Mouse (Mus musculus): ENCODE results near the gene Hps5.
A peak's percentile ranks its signal among the peaks of the same experiment; 100 is the strongest.
"Not testable (repeated sequence)": the region's sequence is repeated elsewhere in the genome, so short reads cannot be mapped to it uniquely, and the experiment has no call there.

Hps5 gene

DNA sequence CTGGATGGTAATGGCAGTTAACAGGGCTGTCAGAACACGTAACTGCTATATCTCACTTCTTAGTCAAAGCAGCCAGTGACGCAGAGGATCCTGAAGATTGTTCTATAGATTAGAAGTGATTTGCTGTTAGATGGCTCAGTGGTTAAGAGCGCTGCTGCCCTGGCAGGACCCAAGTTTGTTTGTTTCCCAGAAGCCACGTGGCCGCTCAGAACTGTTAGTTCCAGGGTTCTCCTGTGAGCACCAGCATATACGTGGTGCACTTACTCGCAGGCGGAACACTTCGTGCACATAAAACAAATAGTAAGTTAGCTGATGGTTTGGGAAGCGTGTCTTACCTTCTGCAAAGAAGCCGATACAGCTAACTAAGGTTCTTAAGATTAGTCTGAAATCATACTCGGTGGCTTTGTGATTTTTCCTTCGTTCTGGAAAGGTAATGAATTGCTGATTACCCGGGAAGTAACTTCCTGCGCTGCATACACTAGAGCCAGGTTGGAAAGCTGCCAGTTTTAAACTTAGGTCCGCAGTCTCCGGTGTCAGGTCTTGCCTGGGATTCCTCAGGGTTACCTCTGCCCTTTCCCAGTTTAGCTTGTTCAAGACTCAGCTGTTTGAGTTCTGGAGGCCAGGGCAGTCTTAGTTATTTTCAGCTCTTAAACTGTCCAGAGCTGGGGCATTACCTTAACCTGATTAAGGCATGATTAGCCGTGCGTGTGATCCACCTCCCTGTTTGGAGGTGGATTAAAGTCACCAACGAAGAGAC is 31.4 kb upstream of the Hps5 start:
- no peak for DNase-seq

DNA sequence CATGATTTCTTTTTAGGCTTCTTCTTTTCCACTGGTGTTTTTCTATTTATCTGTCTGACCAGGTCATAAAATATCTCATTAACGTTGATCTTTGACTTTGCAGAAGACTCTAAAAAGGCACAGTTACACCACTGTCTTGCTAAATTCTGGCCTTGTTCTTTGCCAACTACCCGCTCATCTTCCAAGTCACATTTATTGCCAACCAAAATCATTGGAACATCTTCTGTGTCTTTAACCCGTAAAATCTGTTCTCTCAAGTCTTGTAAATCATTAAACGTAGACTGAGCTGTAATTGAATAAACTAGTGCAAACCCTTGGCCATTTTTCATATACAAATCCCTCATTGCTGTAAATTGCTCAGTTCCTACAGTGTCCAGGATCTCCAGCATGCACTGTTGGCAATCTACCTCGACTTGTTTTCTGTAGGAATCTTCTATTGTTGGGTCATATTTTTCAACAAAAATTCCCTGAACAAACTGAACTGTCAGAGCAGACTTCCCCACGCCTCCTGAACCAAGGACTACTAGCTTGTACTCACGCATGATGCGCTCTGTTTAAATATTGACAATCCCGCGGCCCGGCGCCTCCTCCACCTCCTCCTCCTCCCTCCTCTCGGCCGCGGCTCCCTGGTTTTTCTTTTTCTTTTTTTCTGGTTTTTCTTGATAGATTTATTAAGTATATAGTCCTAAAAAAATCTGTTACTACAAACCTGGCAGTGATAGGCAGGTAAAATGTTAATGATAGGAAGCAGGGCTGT is 25.2 kb upstream of the Hps5 start:
- DNase-seq, result not testable (repeated sequence)

DNA sequence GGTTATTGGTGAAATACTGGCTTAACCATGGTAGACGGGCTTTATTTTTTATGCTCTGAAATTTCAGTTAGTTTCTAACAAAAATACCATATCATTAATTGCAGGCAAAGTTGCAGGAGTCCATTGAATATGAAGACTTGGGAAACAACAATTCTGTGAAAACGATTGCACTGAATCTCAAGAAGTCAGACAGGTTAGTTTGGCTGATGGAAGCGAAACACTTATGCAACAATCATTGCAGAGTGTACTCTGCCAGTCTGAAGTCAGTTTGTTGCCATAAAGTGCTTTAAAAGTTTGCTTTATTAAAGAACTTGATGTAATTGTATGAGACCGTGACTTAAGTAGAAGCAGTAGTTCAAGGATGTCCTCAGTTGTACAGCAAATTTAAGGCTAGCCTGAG is 18.1 kb upstream of the Hps5 start:
- DNase-seq, result no peak

DNA sequence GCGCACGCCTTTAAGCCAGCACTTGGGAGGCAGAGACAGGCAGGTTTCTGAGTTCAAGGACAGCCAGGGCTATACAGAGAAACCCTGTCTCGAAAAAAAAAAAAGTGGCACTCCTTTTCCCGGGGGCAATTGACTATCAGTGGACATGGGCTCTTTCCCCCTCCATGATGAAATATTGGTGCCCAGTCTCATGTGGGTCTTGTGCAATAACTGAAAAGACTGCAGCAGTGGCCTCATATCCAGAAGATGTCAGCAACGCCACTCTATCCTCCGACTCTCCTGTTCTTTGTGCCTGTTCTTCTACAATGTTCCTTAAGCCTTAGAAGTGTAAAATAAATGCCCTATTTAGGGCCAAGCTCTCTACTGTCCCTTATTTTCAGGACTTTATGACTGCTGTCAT is 14.5 kb upstream of the Hps5 start:
- no peak for DNase-seq

DNA sequence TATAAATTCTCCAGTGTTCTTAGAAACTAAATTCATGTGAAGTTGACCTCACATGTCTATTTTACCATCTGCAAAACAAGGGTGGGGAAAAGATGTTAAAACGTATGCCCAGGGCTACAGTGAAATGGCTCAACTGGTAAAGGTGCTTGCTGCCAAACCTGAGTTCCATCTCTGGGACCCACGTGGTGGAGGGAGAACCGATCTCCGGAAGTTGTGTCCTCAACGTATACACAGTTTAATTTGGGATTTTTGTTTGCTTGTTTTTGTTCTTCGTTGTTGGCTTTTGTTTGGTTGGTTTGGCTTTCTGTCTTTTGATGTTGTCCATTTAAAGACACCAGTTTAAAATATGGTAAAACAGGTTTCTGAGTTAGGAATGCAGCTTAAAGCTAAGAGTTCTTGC is 915 bp upstream of the Hps5 start:
- DNase-seq, result no peak

DNA sequence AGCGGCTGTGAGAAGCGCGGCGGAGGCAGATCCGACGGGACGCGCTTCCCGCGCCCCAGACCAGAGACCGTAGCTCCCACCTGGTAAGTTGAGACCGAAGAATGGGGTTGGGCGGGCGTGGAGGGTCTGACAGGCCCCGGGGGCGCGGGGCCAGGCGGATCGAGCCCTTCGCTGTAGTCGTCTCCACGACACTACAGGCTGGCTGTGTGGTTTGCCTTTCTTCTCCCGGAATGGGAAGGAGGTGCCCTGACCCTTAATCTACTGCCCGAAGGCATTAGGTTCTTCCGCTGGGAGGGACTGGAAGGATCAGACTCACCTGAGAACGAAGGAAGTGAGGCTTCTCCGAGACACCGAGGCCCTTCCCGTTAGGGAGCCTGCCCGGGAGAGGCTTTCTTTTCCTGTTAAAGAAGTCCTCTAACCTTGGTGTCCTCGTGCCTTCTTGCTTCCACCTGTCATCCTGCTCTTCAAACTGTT is 379 bp upstream of the Hps5 start:
- DNase-seq, result no peak

DNA sequence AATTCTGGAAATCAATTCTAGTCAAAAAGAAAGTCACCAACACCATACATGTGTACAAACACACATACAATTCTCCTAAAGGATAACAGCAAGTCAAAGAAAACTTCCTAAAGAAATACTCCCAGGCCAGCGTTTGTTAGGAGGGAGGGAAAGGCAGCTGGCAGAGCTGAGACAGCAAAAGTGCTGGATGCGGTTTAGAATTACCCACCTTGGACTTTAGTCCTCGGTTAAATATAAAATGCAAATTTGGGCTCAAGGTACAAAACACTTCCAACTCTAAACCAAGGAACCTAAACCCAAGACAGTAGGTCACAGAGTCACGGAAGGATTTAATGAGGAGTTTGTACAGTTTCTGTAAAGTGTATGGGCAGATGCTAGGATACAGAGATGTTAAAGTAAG is 2.0 kb downstream of the Hps5 start:
- no peak for DNase-seq

DNA sequence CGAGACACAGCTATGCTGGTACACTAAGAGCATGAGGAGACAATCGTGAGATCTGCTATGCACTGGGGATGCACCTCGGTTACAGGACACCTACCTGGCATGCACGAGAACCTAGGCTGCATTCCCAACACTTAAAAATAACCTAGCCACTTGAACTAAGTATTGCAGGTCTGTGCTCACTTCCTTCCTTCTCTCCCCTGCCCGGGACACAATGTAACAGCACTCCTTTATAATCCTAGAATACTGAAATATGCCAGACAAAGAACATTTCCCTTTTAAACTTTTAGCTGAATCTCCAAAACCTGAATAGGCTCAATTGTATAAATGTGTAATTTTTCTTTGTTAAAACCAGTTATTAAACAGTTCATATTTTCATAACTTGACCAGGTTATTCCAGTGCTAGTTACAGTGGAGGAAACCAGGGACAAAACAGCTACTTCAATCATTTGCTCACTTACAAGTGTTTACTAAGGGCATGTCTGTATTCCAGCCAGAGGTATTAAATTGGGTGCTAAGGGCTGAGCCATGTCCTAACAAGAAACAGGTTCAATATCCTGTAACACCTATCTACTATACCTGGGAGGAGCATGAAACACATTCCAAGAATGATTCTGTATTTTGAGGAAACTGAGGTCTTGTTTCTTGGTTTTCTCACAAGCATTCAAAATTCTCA is 6.6 kb downstream of the Hps5 start:
- DNase-seq, result no peak

DNA sequence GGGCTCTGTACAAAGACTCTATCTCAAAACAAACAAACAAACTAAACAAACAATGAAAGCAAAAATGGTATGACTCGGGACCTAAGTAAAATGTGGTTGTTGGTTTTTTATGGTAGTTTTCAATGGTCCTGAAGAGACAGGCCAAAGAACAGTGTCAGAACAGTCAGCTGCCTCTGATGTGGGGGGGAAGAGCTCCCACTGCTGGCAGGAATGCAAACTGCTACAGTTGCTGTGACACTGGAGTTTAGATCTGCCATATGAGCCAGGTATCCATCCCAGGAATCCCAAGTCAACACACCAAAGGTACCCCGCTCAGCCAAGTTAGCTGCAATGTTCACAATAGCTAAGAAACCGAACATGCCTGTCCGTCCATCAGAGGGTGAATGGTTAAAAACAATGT is 25.2 kb downstream of the Hps5 start:
- DNase-seq, result peak; percentile 82 to 83

DNA sequence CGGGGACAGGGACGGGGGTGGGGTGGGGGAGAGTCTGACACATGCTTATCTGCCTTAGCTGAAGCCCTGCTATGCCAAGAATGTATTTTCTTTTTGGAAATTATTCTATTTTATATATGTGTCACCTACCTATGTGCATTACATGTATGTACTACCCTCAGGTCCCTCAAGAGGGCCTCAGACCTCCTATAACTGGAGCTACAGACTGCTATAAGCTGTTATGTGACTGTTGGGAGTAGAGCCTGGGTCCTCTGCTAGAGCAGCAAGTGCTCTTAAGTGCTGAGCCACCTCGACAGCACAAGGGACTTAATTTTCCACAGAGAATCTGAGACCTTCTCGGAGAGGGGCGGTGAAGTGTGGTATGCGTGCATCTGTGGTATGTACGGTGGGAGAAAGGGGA is 27.4 kb downstream of the Hps5 start:
- DNase-seq, result no peak

DNA sequence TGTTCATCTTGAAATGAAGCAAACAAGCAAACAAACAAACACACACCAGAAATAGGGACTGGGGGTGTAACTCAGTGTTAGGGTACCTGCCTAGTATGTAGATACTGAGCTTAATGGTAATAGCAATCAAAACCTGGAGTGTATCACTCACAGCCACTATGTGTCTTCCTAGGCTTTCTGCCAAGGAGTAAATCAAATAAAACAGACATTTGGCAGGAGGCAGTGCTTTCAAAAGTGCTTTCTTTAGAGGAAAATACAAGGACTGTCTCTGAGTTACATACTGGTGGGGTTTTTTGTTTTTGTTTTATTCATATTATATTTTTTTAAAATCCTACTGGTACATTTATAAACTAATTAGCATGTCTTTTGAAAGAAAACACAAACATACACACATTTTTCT is 28.5 kb downstream of the Hps5 start:
- no peak for DNase-seq

DNA sequence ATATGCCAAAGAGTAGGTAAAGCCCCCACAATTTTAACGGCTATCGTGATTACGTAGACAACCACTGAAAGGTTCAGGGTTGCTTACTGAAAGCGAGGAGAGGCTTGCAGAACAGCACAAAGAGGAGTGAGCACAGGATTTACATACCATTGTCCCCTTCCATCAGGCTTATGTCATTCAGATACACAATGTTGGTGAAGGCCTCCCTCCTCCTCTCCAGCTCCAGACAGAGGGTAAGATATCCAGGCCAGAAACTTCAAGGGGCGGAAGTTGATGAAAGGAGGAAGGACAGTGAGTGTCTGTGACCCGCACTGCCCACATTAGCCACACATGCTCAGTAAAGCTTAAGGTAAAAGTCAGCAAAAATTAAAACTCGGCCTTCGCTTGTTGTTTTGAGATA is 31.2 kb downstream of the Hps5 start:
- DNase-seq, result no peak

DNA sequence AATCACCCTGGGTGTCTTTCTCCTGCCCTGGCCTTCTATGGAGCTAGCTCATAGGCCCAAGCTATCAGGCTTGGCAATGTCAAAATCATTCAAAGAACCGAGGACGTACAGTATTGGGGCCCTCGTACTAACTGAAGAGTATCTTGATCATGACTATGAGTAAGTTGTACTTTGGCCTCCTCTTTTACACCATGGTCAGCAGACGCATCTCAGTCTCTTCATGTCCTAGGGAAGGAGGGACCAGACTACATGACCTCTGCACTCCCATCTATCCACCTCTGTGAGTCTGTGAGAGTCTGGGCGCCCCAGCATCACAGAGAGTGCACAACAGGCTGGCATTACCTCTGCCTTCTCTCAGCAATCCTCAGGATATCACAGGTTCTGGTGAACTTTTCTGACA is 33.3 kb downstream of the Hps5 start:
- no peak for DNase-seq

DNA sequence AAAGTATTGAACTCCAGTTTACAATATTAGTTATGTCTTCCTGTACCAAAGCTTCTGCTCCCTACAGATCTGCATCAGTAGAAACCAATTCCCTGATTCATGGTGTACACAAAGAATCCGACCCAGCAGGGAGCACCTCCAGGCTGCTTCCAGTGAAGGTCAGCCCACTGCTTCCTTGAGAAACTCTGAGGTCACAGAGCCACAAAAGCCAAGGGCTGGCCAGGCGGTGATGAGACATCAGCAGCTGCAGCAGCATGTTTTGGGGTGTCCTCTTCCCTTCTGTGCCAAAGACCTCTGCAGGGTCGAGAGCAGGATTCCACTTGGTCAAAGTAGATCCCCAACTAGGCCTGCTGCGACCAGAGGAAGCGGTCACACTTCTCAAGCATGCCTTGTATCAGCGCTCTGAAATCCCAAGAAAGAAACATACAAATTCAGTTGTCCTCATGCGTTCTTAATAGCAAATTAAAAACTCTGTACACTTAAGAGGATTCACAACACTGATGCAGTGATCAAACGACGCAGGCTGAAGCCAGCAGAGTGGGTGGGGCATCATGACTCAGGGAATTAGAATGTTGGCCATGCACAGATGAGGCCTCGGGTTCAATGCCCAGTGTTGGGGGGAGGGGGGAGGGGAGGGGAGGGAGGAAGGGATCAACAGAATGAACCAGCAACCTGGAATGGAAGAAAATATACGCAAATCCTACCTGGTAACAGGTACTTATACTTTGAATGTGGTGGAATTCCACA is 34.6 kb downstream of the Hps5 start:
- no peak for DNase-seq

DNA sequence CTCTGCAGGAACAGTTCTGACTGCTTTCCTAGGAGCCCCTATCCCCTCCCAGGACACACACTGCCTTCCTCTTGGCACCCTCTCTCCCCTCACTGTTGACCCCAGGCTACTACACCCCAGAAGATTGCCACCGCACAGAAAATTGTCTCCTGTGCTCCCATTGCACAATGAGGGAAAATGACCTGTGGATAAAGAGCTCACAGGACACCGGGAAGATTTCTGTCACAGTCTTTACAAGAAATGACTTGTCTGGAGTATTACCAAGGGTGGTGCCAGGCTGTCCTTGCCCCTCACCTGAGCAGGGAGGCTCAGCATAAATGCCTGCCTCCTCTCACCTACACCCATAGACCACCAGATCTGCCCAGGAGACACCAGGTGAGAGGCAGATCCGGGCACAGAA is 44.4 kb downstream of the Hps5 start, which contains the start of gene Saa2:
Saa2 (plus strand) TSS at position 301 of the 400 bp plus-strand sequence.
- DNase-seq, result no peak

DNA sequence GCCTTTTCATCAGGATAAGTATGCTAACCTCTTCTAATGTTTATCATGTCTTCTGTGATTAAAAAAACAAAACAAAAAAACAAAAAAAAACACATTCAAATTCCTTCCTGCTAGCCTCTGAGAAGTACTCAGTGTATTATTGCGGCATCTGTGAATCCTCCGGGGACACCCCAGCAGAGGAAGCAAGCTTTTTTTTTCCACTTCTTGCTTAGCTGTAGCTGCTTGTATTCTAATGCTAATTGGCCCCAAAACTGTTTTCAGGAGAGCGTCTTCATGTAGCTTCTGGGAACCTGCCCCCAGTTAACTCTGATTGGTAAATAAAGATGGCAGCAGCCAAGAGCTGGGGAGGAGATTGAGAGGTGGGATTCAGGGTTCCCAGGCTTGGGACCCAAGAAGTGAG is 47.4 kb downstream of the Hps5 start:
- DNase-seq, result no peak

DNA sequence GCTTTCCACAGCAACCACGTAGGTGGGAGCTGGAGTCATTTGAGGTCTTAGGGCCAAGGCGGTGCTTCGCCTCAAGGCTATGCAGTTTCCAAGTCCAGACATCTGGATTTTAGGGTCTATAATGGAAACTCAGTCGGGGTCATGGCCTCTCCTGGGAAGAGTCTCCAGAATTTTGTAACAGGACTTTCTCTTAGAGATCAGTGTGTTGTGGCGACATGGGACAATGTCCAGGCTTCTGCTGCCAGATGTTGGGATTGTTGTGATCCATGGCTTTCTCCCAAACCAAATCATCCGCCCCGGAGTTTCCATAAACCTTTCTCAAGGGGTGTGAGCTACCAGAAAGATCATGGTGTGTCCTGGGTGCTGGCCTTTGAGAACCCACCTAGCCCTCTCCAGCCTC is 49.5 kb downstream of the Hps5 start:
- DNase-seq, result no peak

DNA sequence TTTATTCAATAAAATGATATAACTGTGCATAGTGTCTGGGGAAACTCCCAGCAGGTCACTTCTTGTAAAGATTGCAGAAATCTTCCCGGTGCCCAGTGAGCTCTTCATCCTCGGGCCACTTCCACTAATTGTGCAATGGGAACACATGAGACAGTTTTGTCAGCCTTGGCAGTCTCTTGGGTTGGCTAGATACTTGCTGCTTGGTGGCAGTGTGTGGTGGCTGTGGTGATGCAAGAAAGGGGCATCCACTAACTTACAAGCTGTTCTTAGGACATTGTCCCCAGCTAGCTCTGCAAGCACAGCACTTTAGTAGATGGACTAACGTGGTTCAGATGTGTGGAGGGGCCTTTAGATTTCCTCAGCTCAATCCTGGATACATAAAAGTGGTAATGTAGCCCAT is 50.0 kb downstream of the Hps5 start:
- no peak for DNase-seq

DNA sequence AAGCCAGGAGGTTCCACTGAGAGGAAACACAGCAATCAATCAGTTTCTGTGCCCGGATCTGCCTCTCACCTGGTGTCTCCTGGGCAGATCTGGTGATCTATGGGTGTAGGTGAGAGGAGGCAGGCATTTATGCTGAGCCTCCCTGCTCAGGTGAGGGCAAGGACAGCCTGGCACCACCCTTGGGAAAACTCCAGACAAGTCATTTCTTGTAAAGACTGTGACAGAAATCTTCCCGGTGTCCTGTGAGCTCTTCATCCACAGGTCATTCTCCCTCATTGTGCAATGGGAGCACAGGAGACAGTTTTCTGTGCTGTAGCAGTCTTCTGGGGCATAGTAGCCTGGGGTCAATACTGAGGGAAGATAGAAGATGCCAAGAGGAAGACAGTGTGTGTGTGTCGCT is 53.0 kb downstream of the Hps5 start, which contains the start of gene Saa1:
Saa1 (minus strand) TSS at position 101 of the 400 bp plus-strand sequence.
- DNase-seq, result not testable (repeated sequence)

DNA sequence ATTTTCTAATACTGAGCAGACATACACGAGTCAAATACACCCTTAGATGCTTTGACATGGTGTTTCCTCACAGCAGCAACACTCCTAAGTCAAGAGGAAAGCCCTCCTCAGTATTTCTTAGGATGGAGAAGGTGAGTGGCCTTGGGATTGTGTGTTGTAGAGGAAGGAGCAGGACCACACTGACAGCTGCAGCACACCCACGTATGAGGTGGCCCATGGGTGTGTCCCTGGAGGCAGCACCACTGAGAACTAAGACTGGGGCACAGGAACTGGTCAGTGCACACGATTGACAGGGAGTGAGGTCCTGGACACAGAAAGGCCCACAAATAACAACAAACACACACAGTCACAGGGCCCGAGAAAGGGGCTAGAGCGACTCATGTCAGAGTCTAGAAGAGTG is 55.8 kb downstream of the Hps5 start:
- DNase-seq, result not testable (repeated sequence)

DNA sequence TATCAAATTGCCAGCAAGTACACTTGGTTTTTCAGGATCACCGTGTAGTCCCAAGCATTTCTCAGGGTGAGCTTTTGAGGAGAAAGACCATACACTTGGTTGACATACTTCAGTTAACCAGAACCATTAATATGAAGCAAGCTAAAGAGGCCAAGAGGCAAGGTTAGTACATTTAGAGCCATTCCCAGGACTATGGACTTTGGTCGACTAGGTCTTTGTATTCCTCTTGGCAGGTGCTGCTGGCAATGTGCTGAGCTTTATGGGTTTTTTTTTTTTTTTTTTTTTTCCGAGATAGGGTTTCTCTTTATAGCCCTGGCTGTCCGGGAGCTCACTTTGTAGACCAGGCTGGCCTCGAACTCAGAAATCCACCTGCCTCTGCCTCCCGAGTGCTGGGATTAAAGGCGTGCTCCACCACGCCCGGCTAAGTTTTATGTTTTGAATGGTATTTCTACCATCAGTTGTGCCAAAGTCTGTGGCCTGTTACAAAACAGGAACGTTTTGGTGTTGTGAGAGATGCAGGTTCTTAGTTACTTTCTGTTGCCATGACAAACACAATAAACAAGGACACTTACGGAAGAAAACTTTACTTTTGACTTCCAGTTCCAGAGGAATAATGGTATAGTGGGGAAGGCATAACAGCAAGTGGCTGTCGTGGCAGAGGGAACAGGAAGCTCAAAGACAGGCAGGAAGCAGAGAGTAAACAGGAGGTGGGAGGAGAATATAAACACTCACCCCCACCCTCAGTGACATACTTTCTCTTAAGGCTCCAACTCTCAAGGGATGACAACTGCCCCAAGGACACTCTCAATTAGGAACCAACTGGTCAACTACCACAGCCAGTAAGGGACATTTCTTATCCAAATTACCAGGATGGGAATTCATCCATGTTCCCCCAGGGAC is 57.1 kb downstream of the Hps5 start:
- no peak for DNase-seq

DNA sequence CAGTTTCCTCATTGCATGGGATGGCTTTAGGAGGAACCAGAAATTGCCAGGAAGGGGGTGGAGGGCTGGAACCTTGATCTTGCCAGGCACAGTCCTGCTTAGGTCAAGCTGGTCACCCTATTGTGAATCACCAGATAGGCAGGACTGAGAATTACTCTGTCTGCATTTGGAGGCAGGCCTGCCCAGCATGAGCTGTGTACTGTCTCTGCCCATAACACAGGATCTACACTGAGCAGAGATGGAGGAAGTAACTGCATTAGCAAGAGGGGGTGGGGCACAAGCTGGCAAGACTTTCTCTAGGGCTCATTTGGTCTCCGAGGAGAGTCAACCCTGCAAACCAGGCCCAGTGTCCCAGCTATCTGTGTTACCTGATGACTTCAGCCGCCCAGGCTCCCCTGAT is 60.9 kb downstream of the Hps5 start:
- no peak for DNase-seq
